9 mouse cellular contexts compared by ENCODE assay signal in the genomic region with DNA sequence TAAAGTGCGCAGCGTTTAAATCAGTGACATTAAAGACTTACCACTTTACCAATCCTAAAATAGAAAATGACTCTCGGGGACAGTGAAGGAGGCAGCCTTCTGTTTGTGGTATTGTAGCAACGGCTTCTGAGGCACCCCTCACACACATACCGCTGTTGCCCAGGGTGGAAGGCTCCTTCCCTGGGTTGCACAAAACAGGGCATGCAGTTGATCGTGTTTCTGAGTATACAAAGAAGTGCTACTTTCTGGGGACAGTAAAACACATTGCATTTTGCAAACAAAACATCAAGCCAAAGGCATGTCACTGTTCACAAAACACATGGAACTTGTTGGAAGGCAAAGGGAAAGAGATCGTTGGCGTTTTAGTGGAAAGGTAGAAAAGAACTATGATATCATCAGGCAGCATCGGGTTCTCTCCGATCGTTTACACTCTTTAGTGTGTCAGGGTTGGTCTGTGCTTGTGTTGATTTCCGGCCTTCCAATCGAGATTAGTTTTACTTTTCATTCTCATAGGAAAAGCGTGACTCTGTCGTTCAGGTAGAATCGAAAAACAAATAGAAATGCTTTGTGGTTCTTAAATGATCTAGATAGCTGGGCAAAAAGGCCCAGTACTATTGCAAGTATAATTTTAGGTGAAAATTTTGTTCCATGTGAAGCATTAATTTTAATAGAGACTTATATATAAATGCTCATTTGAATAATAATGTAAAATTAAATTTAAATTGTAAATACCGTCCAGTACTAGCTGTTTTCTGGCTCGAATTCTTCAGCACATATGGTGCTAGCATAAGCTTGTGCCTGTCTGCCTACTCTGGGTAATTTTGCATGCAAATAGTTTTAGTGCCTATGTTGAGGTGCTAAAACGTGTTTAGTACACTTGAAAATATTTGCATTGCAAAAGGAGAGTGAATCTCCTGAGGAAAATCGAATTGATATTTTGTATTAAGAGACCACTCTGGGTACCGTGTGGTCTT.
DNase-seq lines count a peak whose midpoint lies in the region; ATAC-seq and TF ChIP-seq lines count a peak whose summit lies in the region.
"Had no signal": no experiment of that assay in that cellular context is flagged by ENCODE, and none has a peak within 500 bp of the region (broad histone marks: within the 10 kb centered on the region; RNA-seq: fewer than 3 reads in every experiment).

No protein-coding gene starts in this region.

- H3K9me3 ChIP-seq in forebrain, embryonic 13.5 days (replicated peaks) = no peaks in the 10 kb centered on the region
- no peaks in the 10 kb centered on the region for H3K9me3 ChIP-seq in forebrain, embryonic 11.5 days (ENCODE audit: control insufficient read depth, low read length)
- no peaks in the 10 kb centered on the region for H3K9me3 ChIP-seq in lung, embryonic 15.5 days
- H3K9me3 ChIP-seq in forebrain, postnatal 0 days (ENCODE audit: low read length) = no peaks in the 10 kb centered on the region
- no peaks in the 10 kb centered on the region for H3K9me3 ChIP-seq in limb, embryonic 14.5 days (ENCODE audit: control insufficient read depth, low read length)

- no peak for DNase-seq in forebrain, embryonic 11.5 days (ENCODE audit: low spot score)
- DNase-seq in lung, postnatal 25 days (ENCODE audit: low spot score) = no peak
- peak; percentile 76 for DNase-seq in forebrain, postnatal 0 days
- no peak for DNase-seq in limb, embryonic 14.5 days (ENCODE audit: low spot score)
- DNase-seq in gastrocnemius, postnatal 10 days = no peak
- no peak for DNase-seq in embryo, embryonic 11 days
- DNase-seq: B cell, adult 2 months had no signal

- no peaks in the 10 kb centered on the region for H3K27me3 ChIP-seq in forebrain, embryonic 13.5 days
- no peaks in the 10 kb centered on the region for H3K27me3 ChIP-seq in forebrain, embryonic 11.5 days (ENCODE audit: control insufficient read depth, insufficient read depth, low read length)
- H3K27me3 ChIP-seq in lung, embryonic 15.5 days = no peaks in the 10 kb centered on the region
- no peaks in the 10 kb centered on the region for H3K27me3 ChIP-seq in forebrain, postnatal 0 days (ENCODE audit: insufficient read depth, low read length)
- H3K27me3 ChIP-seq in limb, embryonic 14.5 days (ENCODE audit: control insufficient read depth, insufficient read depth, low read length) = no peaks in the 10 kb centered on the region

- H3K27ac ChIP-seq in forebrain, embryonic 13.5 days = peak overlapping the region; percentile 86
- H3K27ac ChIP-seq in forebrain, embryonic 11.5 days (ENCODE audit: low read depth, low read length) = no peak overlapping the region
- H3K27ac ChIP-seq in lung, embryonic 15.5 days = peak overlapping the region; percentile 61
- 0 out of 2 replicates have a peak overlapping the region, but pooled peaks have one; percentile 67 for H3K27ac ChIP-seq in forebrain, postnatal 0 days (ENCODE audit: low read depth, low read length)
- H3K27ac ChIP-seq in limb, embryonic 14.5 days (replicated peaks; ENCODE audit: low read depth, low read length) = 0 out of 2 replicates have a peak overlapping the region, but pooled peaks have one; percentile 26

- ATAC-seq in forebrain, embryonic 13.5 days = peak; percentile 64; the same call in 1 of the 2 replicates
- no peak for ATAC-seq in forebrain, embryonic 11.5 days (replicated peaks; ENCODE audit: low FRiP score)
- ATAC-seq in lung, embryonic 15.5 days (ENCODE audit: borderline replicate concordance, extremely low read depth, low FRiP score, low TSS enrichment) = no peak
- 0 out of 2 replicates have a peak, but pooled peaks have one; percentile 21 for ATAC-seq in forebrain, postnatal 0 days
- no peak for ATAC-seq in limb, embryonic 14.5 days (ENCODE audit: low FRiP score, low read depth)

- no peak for TF ChIP-seq POLR2A in limb, embryonic 14.5 days (IDR thresholded peaks at IDR 0.05; ENCODE audit: borderline replicate concordance, extremely low read depth, insufficient read depth, insufficient read length)

- H3K4me2 ChIP-seq in forebrain, embryonic 13.5 days = peak overlapping the region; percentile 24
- H3K4me2 ChIP-seq in forebrain, embryonic 11.5 days (ENCODE audit: low read depth, low read length, severe bottlenecking) = no peak overlapping the region
- no peak overlapping the region for H3K4me2 ChIP-seq in lung, embryonic 15.5 days
- H3K4me2 ChIP-seq in forebrain, postnatal 0 days (ENCODE audit: low read depth) = peak overlapping the region; percentile 37
- no peak overlapping the region for H3K4me2 ChIP-seq in limb, embryonic 14.5 days (replicated peaks; ENCODE audit: low read depth, low read length, severe bottlenecking)

- H3K4me3 ChIP-seq in forebrain, embryonic 13.5 days = no peak overlapping the region
- no peak overlapping the region for H3K4me3 ChIP-seq in forebrain, embryonic 11.5 days (ENCODE audit: low read depth, low read length)
- no peak overlapping the region for H3K4me3 ChIP-seq in lung, embryonic 15.5 days
- H3K4me3 ChIP-seq in forebrain, postnatal 0 days (ENCODE audit: low read depth, low read length) = no peak overlapping the region
- no peak overlapping the region for H3K4me3 ChIP-seq in limb, embryonic 14.5 days (replicated peaks; ENCODE audit: low read length)

- H3K9ac ChIP-seq in forebrain, embryonic 13.5 days = peak overlapping the region; percentile 10; the same call in 1 of the 2 replicates
- H3K9ac ChIP-seq in forebrain, embryonic 11.5 days (ENCODE audit: low read length) = no peak overlapping the region
- no peak overlapping the region for H3K9ac ChIP-seq in lung, embryonic 15.5 days
- peak overlapping the region; percentile 35; the same call in 1 of the 2 replicates for H3K9ac ChIP-seq in forebrain, postnatal 0 days
- H3K9ac ChIP-seq in limb, embryonic 14.5 days (ENCODE audit: low read depth, low read length, severe bottlenecking) = no peak overlapping the region

- H3K36me3 ChIP-seq in forebrain, embryonic 13.5 days (ENCODE audit: poor library complexity, severe bottlenecking) = no peaks in the 10 kb centered on the region
- no peaks in the 10 kb centered on the region for H3K36me3 ChIP-seq in forebrain, embryonic 11.5 days (ENCODE audit: control insufficient read depth, insufficient read depth, low read length)
- no peaks in the 10 kb centered on the region for H3K36me3 ChIP-seq in lung, embryonic 15.5 days
- no peaks in the 10 kb centered on the region for H3K36me3 ChIP-seq in forebrain, postnatal 0 days (ENCODE audit: insufficient read depth)
- H3K36me3 ChIP-seq in limb, embryonic 14.5 days (ENCODE audit: control insufficient read depth, insufficient read depth, low read length) = no peaks in the 10 kb centered on the region

- 63% methylated on average over 21 of the region's 21 CpGs for WGBS in forebrain, embryonic 13.5 days
- 87% methylated on average over 21 of the region's 21 CpGs for WGBS in forebrain, embryonic 11.5 days
- 63% methylated on average over 21 of the region's 21 CpGs for WGBS in lung, embryonic 15.5 days
- 45% methylated on average over 21 of the region's 21 CpGs for WGBS in forebrain, postnatal 0 days
- WGBS in limb, embryonic 14.5 days = 74% methylated on average over 21 of the region's 21 CpGs

- peaks cover 65% of the 10 kb centered on the region for H3K4me1 ChIP-seq in forebrain, embryonic 13.5 days
- peaks cover 5% of the 10 kb centered on the region; the same call in 1 of the 2 replicates for H3K4me1 ChIP-seq in forebrain, embryonic 11.5 days (replicated peaks; ENCODE audit: control insufficient read depth, insufficient read depth, low read length)
- peaks cover 31% of the 10 kb centered on the region for H3K4me1 ChIP-seq in lung, embryonic 15.5 days
- peaks cover 13% of the 10 kb centered on the region; the same call in 1 of the 2 replicates for H3K4me1 ChIP-seq in forebrain, postnatal 0 days (ENCODE audit: insufficient read depth)
- H3K4me1 ChIP-seq in limb, embryonic 14.5 days (ENCODE audit: control insufficient read depth, insufficient read depth, low read length) = peaks cover 61% of the 10 kb centered on the region

- TF ChIP-seq CTCF in forebrain, postnatal 0 days (IDR thresholded peaks at IDR 0.05; ENCODE audit: low read depth) = no peak

Comparison
In these comparisons a context has a peak if more than half of its experiments do, and no peak if none do; other contexts are left out.
1. ATAC-seq: peak in forebrain, embryonic 13.5 days (single experiment) and forebrain, postnatal 0 days (single experiment); none in forebrain, embryonic 11.5 days (single experiment), lung, embryonic 15.5 days (single experiment) and limb, embryonic 14.5 days (single experiment).
2. H3K4me2 ChIP-seq: peak in forebrain, embryonic 13.5 days (single experiment) and forebrain, postnatal 0 days (single experiment); none in forebrain, embryonic 11.5 days (single experiment), lung, embryonic 15.5 days (single experiment) and limb, embryonic 14.5 days (single experiment).
3. H3K9ac ChIP-seq: peak in forebrain, embryonic 13.5 days (single experiment) and forebrain, postnatal 0 days (single experiment); none in forebrain, embryonic 11.5 days (single experiment), lung, embryonic 15.5 days (single experiment) and limb, embryonic 14.5 days (single experiment).